Mouse (Mus musculus): ENCODE results near the gene Gstp1. TPM values are rescaled to one million over a fixed set of nuclear protein-coding genes. Genes with fewer than 3 reads are reported as not detected.

Gene Gstp1
- polyA plus RNA-seq, 1 experiment from 2014 or later: 1,288 TPM

GRCm38 (mm10) chr19:3996747-3997146 lies 41.0 kb downstream of the Gstp1 start:
- POLR2A ChIA-PET: interaction anchor here (1.6 kb wide), 1 partner anchor 14 kb away, joined by 5 read pairs; no protein-coding TSS in a partner anchor
- TF ChIP-seq CTCF (IDR thresholded peaks at IDR 0.05): no peak
- ATAC-seq: no peak

GRCm38 (mm10) chr19:3996106-3996505 lies 41.7 kb downstream of the Gstp1 start:
- in situ Hi-C loops (cut with MboI; ENCODE audit: low pct_unique_long_range_greater_than_20kb): no loop called here
- no peak for ATAC-seq
- H3K27me3 ChIP-seq: peaks cover 21% of the 10 kb centered on the region
- DNase-seq (ENCODE audit: low read depth, low spot score): no peak
- ChIA-PET POLR2A (interaction anchor here (1.6 kb wide), 1 partner anchor 15 kb away, joined by 5 read pairs; no protein-coding TSS in a partner anchor), CTCF (interaction anchor here (1.1 to 1.6 kb wide), 5 partner anchors 11 to 36 kb away, joined by 3 to 5 read pairs (median 4); partner anchors contain the start of gene Ndufv1)
- no peak for TF ChIP-seq CTCF (IDR thresholded peaks at IDR 0.05)

More at GRCm38 (mm10) chr19:3996747-3997146, 41.0 kb downstream of the Gstp1 start:
- CTCF ChIA-PET: interaction anchor here (1.3 to 4.8 kb wide), 3 partner anchors 10 to 46 kb away, joined by 3 to 33 read pairs (median 4); partner anchors contain the start of gene Acy3
- peaks cover 21% of the 10 kb centered on the region for H3K27me3 ChIP-seq
- DNase-seq (ENCODE audit: low read depth, low spot score): no peak
- in situ Hi-C loops (cut with MboI; ENCODE audit: low pct_unique_long_range_greater_than_20kb): no loop called here

DNA sequence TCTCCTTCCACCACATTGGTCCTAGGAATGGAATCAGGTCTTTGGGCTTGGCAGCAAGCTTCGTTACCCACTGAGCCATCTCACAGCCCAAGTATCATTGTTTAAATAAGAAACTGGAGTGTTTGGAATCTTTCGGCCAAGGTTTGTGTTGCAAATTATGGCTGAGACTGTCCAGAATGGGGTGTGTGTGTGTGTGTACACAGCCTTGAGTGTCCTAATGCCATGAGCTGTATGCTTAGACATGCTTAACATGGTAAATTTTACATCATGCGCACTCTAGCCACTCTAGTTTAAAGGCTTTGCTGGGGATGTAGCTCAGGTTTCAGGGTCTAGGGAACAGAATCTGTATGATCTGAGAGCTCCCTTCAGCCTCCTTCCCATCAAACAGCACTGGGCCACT lies 42.3 kb downstream of the Gstp1 start:
- TF ChIP-seq CTCF (IDR thresholded peaks at IDR 0.05): no peak
- POLR2A ChIA-PET: interaction anchor here (1.6 kb wide), 1 partner anchor 16 kb away, joined by 5 read pairs; no protein-coding TSS in a partner anchor
- DNase-seq (ENCODE audit: low read depth, low spot score) (no peak), ATAC-seq (no peak)
- CTCF ChIA-PET: interaction anchor here (1.1 to 1.6 kb wide), 5 partner anchors 11 to 35 kb away, joined by 3 to 5 read pairs (median 4); partner anchors contain the start of gene Ndufv1
- in situ Hi-C loops (cut with MboI; ENCODE audit: low pct_unique_long_range_greater_than_20kb): no loop called here
- H3K27me3 ChIP-seq: peaks cover 21% of the 10 kb centered on the region

DNA sequence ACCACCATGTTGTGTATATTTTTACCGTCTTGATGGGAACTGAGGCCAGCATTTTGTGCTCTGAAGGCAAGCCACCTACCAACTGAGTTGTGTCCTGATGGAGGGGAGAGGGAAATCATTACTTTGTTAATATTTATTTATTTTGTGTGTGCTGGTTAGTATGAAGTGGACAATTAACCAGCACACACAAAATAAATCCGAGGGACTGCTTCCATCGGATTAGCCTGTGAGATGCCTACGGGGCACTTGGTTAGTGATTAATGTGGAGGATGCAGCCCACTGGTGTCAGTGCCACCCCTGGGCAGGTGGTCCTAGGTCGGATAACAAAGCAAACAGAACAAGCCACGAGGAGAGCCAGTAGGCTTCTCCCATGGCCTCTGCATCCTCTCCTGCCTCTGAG lies 42.9 kb downstream of the Gstp1 start:
- DNase-seq (ENCODE audit: low read depth, low spot score): no peak
- in situ Hi-C loops (cut with MboI; ENCODE audit: low pct_unique_long_range_greater_than_20kb): no loop called here
- no peak for TF ChIP-seq CTCF (IDR thresholded peaks at IDR 0.05)
- ChIA-PET CTCF (interaction anchor here (1.1 to 1.6 kb wide), 5 partner anchors 10 to 35 kb away, joined by 3 to 5 read pairs (median 4); partner anchors contain the start of gene Ndufv1), POLR2A (no interaction called here)
- no peak for ATAC-seq
- H3K27me3 ChIP-seq: peaks cover 21% of the 10 kb centered on the region

DNA sequence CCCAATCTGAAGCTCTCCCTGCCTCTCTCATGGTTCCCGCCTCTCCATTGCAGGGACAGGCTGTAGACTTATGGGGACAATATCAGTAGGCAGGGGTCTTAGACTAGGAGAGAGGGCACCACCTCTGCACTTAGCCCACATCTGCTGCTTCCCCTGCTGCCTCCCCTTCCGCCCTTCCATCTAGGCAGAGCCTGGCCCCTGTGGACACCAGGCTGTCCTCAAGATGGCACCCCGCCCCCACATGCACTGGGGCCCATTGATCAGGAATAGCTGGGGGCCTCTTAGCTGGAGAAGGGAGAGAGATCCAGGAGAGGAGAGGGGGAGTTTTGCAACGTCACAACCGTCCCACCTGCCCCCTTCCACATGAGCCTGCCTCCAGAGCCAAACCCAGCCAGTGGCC lies 45.4 kb downstream of the Gstp1 start, which contains the start of gene Tbx10:
TSS of gene Tbx10 (plus strand) at position 337 of the 400 bp plus-strand sequence.
- TF ChIP-seq CTCF (IDR thresholded peaks at IDR 0.05): no peak
- ATAC-seq: no peak
- peaks cover 21% of the 10 kb centered on the region for H3K27me3 ChIP-seq
- ChIA-PET POLR2A (no interaction called here), CTCF (interaction anchor here (0.9 to 2.7 kb wide), 2 partner anchors 12 to 46 kb away, joined by 3 to 7 read pairs; no protein-coding TSS in a partner anchor)
- in situ Hi-C loops (cut with MboI; ENCODE audit: low pct_unique_long_range_greater_than_20kb): no loop called here
- DNase-seq (ENCODE audit: low read depth, low spot score): no peak

DNA sequence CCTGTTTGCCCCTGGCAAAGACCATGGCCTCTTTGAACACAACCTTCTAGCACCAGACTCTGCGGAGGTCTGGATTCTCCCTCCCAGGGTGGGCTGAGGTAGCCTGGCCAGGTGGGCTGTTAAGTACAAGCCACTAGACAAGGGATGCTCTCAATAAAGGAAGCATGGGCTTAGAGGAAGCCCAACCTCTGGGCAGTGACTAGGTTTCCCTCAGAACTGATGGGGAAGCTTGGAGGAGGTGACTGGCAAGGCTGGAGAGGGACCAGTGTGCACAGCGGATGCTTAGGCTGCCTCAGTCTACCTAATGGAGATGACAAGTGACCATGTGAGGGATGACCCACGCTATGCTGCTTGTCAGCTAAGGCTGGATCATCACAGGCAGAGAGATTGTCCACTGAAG lies 45.8 kb downstream of the Gstp1 start:
- in situ Hi-C loops (cut with MboI; ENCODE audit: low pct_unique_long_range_greater_than_20kb): no loop called here
- TF ChIP-seq CTCF (IDR thresholded peaks at IDR 0.05): no peak

GRCm38 (mm10) chr19:3991562-3991961 lies 46.2 kb downstream of the Gstp1 start:
- ATAC-seq: no peak
- peaks cover 21% of the 10 kb centered on the region for H3K27me3 ChIP-seq
- ChIA-PET POLR2A (no interaction called here), CTCF (interaction anchor here (0.9 to 2.7 kb wide), 2 partner anchors 11 to 45 kb away, joined by 3 to 7 read pairs; no protein-coding TSS in a partner anchor)
- in situ Hi-C loops (cut with MboI; ENCODE audit: low pct_unique_long_range_greater_than_20kb): no loop called here
- DNase-seq (ENCODE audit: low read depth, low spot score): no peak
- TF ChIP-seq CTCF (IDR thresholded peaks at IDR 0.05): no peak

More for the DNA sequence above, 45.8 kb downstream of the Gstp1 start:
- ChIA-PET CTCF (interaction anchor here (0.9 to 2.7 kb wide), 2 partner anchors 11 to 45 kb away, joined by 3 to 7 read pairs; no protein-coding TSS in a partner anchor), POLR2A (no interaction called here)
- H3K27me3 ChIP-seq: peaks cover 21% of the 10 kb centered on the region
- ATAC-seq (no peak), DNase-seq (ENCODE audit: low read depth, low spot score) (no peak)

DNA sequence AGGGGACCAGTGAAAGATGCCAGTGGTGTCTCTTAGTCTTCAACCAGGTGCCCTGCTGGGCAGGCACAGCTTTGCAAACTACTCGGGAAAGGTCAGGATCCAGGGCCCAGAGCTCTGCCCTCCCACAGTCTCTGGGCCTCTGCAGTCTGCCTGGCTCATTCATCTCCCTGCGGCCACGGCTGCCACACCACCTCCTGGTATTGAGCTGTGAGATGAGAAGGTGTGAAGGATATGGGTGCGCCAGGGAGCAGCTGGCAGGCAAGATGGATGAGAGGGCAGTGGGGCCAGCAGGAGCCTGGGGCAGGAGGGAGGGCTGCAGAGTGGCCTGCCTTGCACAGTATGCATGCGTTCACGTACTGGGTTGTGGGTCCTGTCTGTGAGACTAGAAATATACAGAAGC lies 47.0 kb downstream of the Gstp1 start:
- DNase-seq (ENCODE audit: low read depth, low spot score) (no peak), ATAC-seq (no peak)
- TF ChIP-seq CTCF (IDR thresholded peaks at IDR 0.05): no peak
- ChIA-PET CTCF (interaction anchor here (1.3 kb wide), 1 partner anchor 78 kb away, joined by 3 read pairs; the partner anchor contains the start of gene Ndufs8), POLR2A (no interaction called here)
- peaks cover 21% of the 10 kb centered on the region for H3K27me3 ChIP-seq
- in situ Hi-C loops (cut with MboI; ENCODE audit: low pct_unique_long_range_greater_than_20kb): no loop called here

GRCm38 (mm10) chr19:3988750-3989149 lies 49.0 kb downstream of the Gstp1 start:
- ChIA-PET CTCF (interaction anchor here (1.3 to 6.7 kb wide), 2 partner anchors 11 to 59 kb away, joined by 3 to 33 read pairs; partner anchors contain the start of genes Gm49405 and Nudt8), POLR2A (interaction anchor here (1.0 to 3.1 kb wide), 2 partner anchors 10 to 12 kb away, joined by 3 to 9 read pairs; partner anchors contain the start of genes Gm49405 and Nudt8)
- no peak for DNase-seq (ENCODE audit: low read depth, low spot score)
- peaks cover 5% of the 10 kb centered on the region for H3K27me3 ChIP-seq
- TF ChIP-seq CTCF (IDR thresholded peaks at IDR 0.05): no peak
- in situ Hi-C loops (cut with MboI; ENCODE audit: low pct_unique_long_range_greater_than_20kb): no loop called here
- no peak for ATAC-seq

- POLR2A ChIA-PET: interaction anchor here (1.0 to 3.1 kb wide), 2 partner anchors 11 to 13 kb away, joined by 3 to 9 read pairs; partner anchors contain the start of genes Gm49405 and Nudt8
- CTCF ChIA-PET: interaction anchor here (0.9 to 6.7 kb wide), 3 partner anchors 11 to 60 kb away, joined by 3 to 33 read pairs (median 3); partner anchors contain the start of genes Gm49405 and Nudt8
- TF ChIP-seq CTCF (IDR thresholded peaks at IDR 0.05): no peak
- peaks cover 4% of the 10 kb centered on the region for H3K27me3 ChIP-seq
- DNase-seq (ENCODE audit: low read depth, low spot score): no peak
- in situ Hi-C loops (cut with MboI; ENCODE audit: low pct_unique_long_range_greater_than_20kb): no loop called here
- ATAC-seq: no peak
Observed at GRCm38 (mm10) chr19:3988066-3988465, 49.7 kb downstream of the Gstp1 start.

DNA sequence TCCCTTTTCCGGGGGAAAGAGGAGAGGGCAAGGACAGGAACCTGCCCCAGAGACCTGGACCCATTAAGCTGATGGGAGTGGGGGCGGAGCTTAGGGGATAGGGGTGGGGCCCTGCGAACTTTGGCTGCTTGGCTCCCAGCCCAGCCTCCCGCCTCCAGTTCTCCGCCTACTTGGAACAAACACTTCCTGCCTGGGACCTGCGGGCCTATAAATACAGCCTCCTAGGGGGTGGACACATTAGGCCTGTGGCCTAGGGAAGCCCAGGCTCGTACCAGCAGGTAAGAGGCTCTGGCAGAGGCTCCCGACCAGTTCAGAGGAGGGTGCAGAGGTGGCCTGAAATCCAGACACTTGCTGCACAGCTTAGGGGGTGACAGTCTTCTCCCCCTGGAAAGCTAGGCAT lies 51.5 kb downstream of the Gstp1 start, which contains the start of gene Acy3:
TSS of gene Acy3 (plus strand) at position 237 of the 400 bp plus-strand sequence.
- no peaks in the 10 kb centered on the region for H3K27me3 ChIP-seq
- TF ChIP-seq CTCF (IDR thresholded peaks at IDR 0.05): no peak
- ATAC-seq (no peak), DNase-seq (ENCODE audit: low read depth, low spot score) (no peak)
- CTCF ChIA-PET: interaction anchor here (1.0 to 6.7 kb wide), 4 partner anchors 13 to 203 kb away, joined by 3 to 33 read pairs (median 6); partner anchors contain the start of genes Gm49405, Ndufv1 and Nudt8
- in situ Hi-C loops (cut with MboI; ENCODE audit: low pct_unique_long_range_greater_than_20kb): no loop called here
- POLR2A ChIA-PET: interaction anchor here (3.1 kb wide), 1 partner anchor 15 kb away, joined by 9 read pairs; the partner anchor contains the start of genes Gm49405 and Nudt8

Other genes with a start within 250 kb of the Gstp1 start
- 169 TPM for gene Chka, start 186.2 kb downstream of the Gstp1 start, polyA plus RNA-seq (2021)
- gene Tcirg1, start 130.9 kb downstream of the Gstp1 start, polyA plus RNA-seq (2021): 80.3 TPM
- gene Ndufs8, start 125.2 kb downstream of the Gstp1 start, polyA plus RNA-seq (2021): 232 TPM
- gene Aldh3b1, start 108.2 kb downstream of the Gstp1 start, polyA plus RNA-seq (2021): 22.2 TPM
- not detected for gene Unc93b1, start 102.8 kb downstream of the Gstp1 start, polyA plus RNA-seq (2021)
- gene Aldh3b3, start 79.3 kb downstream of the Gstp1 start, polyA plus RNA-seq (2021): 0.17 TPM
- gene Aldh3b2, start 65.7 kb downstream of the Gstp1 start, polyA plus RNA-seq (2021): 0.05 TPM
- 3.9 TPM for gene Acy3, start 51.4 kb downstream of the Gstp1 start, polyA plus RNA-seq (2021)
- gene Tbx10, start 45.2 kb downstream of the Gstp1 start, polyA plus RNA-seq (2021): 0.03 TPM
- 35.1 TPM for gene Nudt8, start 37.4 kb downstream of the Gstp1 start, polyA plus RNA-seq (2021)
- gene Gm49405, start 37.4 kb downstream of the Gstp1 start, polyA plus RNA-seq (2021): 3.1 TPM
- gene Doc2g, start 34.7 kb downstream of the Gstp1 start, polyA plus RNA-seq (2021): 7.1 TPM
- 231 TPM for gene Ndufv1, start 25.2 kb downstream of the Gstp1 start, polyA plus RNA-seq (2021)
- 379 TPM for gene Gstp2, start 8.0 kb upstream of the Gstp1 start, polyA plus RNA-seq (2021)
- not detected for gene Gstp3, start 21.6 kb upstream of the Gstp1 start, polyA plus RNA-seq (2021)
- not detected for gene Cabp2, start 43.6 kb upstream of the Gstp1 start, polyA plus RNA-seq (2021)
- 93.8 TPM for gene Cdk2ap2, start 59.2 kb upstream of the Gstp1 start, polyA plus RNA-seq (2021)
- gene Pitpnm1, start 62.0 kb upstream of the Gstp1 start, polyA plus RNA-seq (2021): 109 TPM
- 149 TPM for gene Aip, start 87.9 kb upstream of the Gstp1 start, polyA plus RNA-seq (2021)
- gene Gpr152, start 101.8 kb upstream of the Gstp1 start, polyA plus RNA-seq (2021): not detected
- gene Cabp4, start 106.0 kb upstream of the Gstp1 start, polyA plus RNA-seq (2021): 0.17 TPM
- gene Coro1b, start 110.6 kb upstream of the Gstp1 start, polyA plus RNA-seq (2021): 321 TPM
- gene Ptprcap, start 115.6 kb upstream of the Gstp1 start, polyA plus RNA-seq (2021): 0.62 TPM
- gene Rps6kb2, start 125.4 kb upstream of the Gstp1 start, polyA plus RNA-seq (2021): 43.0 TPM
- 13.7 TPM for gene Carns1, start 137.5 kb upstream of the Gstp1 start, polyA plus RNA-seq (2021)
- gene Tbc1d10c, start 153.3 kb upstream of the Gstp1 start, polyA plus RNA-seq (2021): 1.9 TPM
- gene Ppp1ca, start 154.1 kb upstream of the Gstp1 start, polyA plus RNA-seq (2021): 674 TPM
- 33.9 TPM for gene Rad9a, start 163.7 kb upstream of the Gstp1 start, polyA plus RNA-seq (2021)
- gene Clcf1, start 176.3 kb upstream of the Gstp1 start, polyA plus RNA-seq (2021): 122 TPM
- gene AC109138.7, start 176.4 kb upstream of the Gstp1 start, polyA plus RNA-seq (2021): 0.62 TPM
- gene Pold4, start 193.9 kb upstream of the Gstp1 start, polyA plus RNA-seq (2021): 49.5 TPM
- gene Ssh3, start 231.2 kb upstream of the Gstp1 start, polyA plus RNA-seq (2021): 71.3 TPM
- gene Ankrd13d, start 245.2 kb upstream of the Gstp1 start, polyA plus RNA-seq (2021): 25.8 TPM